Mouse (Mus musculus) left cerebral cortex, postnatal 10 days (tissue): ENCODE measurements around the gene Trappc10. TPM values are rescaled to one million over a fixed set of nuclear protein-coding genes. Genes with fewer than 3 reads are reported as not detected.
"Not testable (repeated sequence)": the region's sequence is repeated elsewhere in the genome, so short reads cannot be mapped to it uniquely, and the experiment has no call there.

Source experiments
- DNase-seq, 2 experiments: peaks; one replicate each; pipeline ENCODE4 v3.0.0; 2021 to 2022; ENCODE audit warnings: low spot score in 2 of 2, mixed read lengths in 1 of 2; ENCODE audit errors: extremely low spot score in 1 of 2
- intact Hi-C: fragments of 180-260 bp; cut with DNase I; formaldehyde crosslinking; loops from one replicate; pipeline ENCODE4 v1.15.1; 2025
- total RNA-seq, 2 experiments: library from RNA; stranded (reverse); gene quantifications; 2 replicates each; pipeline ENCODE4 v1.2.3; 2021

Trappc10 gene
- total RNA-seq, 2 experiments from 2014 or later: 81.8 to 84.3 TPM

GRCm38 (mm10) chr10:78221315-78221714 is 23.1 kb downstream of the Trappc10 start:
- intact Hi-C loops: no loop called here
- no peak for DNase-seq

GRCm38 (mm10) chr10:78219528-78219927 is 24.9 kb downstream of the Trappc10 start:
- intact Hi-C loops: no loop called here
- DNase-seq: no peak

GRCm38 (mm10) chr10:78218576-78218975 is 25.9 kb downstream of the Trappc10 start:
- DNase-seq: no peak
- intact Hi-C loops: no loop called here

GRCm38 (mm10) chr10:78216376-78217083 is 27.9 kb downstream of the Trappc10 start:
- DNase-seq: no peak
- intact Hi-C loops: no loop called here

DNA sequence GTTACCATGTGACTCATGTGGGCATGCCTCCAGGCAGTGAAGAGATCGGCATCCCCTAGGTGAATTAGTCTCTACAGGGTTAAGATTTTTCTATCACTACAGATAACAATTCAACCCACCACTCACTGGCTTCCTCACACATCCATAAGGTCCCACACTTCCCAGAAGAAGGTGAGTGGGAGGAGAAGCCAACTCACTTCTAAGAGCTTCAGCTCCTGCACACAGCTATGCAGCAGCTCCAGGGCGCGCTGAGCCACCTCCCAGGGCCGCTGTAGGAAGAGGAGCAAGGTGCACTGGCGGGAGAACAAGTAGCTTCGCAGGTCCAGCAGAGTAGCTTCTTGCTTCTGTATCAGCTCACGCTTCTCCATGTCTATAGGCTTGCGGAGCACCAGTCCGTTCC is 30.1 kb downstream of the Trappc10 start:
- no peak for DNase-seq
- intact Hi-C loops: no loop called here

GRCm38 (mm10) chr10:78211311-78211710 is 33.1 kb downstream of the Trappc10 start:
- intact Hi-C loops: no loop called here
- DNase-seq: no peak

- intact Hi-C loops: no loop called here
- DNase-seq: no peak
These were observed 43.3 kb downstream of the Trappc10 start for GRCm38 (mm10) chr10:78201182-78201581.

DNA sequence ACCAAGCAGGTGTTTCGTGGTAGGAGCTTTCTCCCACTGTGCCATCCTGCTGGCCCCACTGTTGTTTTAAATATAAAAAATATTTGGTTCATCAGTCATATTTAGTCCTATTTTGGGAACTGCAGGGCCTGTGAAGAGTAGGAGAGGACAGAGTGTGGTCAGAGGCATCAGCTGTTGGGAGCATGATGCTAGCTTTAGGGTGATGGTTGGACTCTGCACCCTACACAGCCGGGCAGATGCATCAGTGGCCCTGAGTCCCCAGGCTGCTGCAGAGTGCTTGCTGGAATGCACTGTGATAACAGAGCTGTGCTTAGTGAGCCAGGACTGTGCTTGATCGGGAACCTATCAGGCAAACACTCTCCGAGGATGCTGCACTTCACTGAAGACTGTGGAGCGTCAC is 51.5 kb downstream of the Trappc10 start:
- DNase-seq: no peak
- intact Hi-C loops: loop anchor here (5.0 kb wide), 1 partner anchor 209 kb away; no protein-coding TSS in a partner anchor

DNA sequence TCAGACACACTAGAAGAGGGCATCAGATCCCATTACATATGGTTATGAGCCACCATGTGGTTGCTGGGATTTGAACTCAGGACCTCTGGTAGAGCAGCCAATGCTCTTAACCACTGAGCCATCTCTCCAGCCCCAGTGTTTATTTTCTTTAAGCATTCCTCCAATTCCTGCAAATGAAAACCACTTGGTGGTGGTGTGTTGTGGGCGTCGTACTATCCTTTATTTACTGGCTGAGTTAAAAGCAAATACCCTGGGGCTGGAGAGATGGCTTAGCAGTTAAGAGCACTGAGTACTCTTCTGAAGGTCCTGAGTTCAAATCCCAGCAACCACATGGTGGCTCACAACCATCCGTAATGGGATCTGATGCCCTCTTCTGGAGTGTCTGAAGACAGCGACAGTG is 58.4 kb downstream of the Trappc10 start:
- intact Hi-C loops, DNase-seq: not testable (repeated sequence)

DNA sequence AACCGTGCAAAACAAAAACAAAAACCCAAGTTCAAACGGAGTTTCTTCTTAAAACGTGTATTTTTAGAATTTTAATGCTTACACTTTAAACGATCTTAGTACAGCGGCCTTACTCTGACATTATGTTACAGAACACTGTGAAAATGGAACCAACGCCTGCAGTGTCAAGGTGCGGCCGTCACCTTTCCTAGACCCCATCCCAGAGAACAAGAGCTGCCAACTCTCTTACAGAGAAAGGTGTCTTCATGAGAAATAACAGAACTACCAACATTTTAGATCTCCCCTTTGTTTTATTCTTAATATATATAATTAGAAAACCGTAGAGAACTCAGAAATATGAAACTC is 59.1 kb downstream of the Trappc10 start:
- no peak for DNase-seq
- intact Hi-C loops: no loop called here

- DNase-seq: peak; percentile 83 to 93
- intact Hi-C loops: no loop called here
These were observed 59.7 kb downstream of the Trappc10 start, which contains the start of gene Pwp2 for GRCm38 (mm10) chr10:78184531-78185380. TSS of gene Pwp2 (minus strand) at chr10:78185149.

DNA sequence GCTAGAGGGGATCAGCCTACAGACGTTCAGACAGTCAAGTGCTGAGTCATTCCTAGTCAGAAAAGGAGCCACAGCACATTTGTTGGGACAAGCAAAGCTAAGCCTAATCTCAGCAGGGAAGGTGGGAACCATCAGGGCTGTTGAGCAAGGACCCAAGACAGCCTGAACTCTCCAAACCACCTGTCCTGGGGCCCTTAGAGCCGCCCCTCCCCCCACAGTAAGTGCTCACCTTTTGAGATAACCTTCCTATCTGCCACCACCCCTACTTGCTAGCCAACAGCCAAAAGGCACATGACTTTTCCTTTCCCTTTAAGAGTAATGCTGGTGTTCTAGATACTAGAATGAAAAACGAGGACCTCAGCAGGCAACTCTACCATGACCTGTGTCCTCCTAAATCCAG is 60.9 kb downstream of the Trappc10 start:
- intact Hi-C loops: no loop called here
- DNase-seq: no peak

- peak in 1 of 2 experiments; percentile 22 for DNase-seq
- intact Hi-C loops: no loop called here
These were observed 62.1 kb downstream of the Trappc10 start for GRCm38 (mm10) chr10:78182321-78182720.

DNA sequence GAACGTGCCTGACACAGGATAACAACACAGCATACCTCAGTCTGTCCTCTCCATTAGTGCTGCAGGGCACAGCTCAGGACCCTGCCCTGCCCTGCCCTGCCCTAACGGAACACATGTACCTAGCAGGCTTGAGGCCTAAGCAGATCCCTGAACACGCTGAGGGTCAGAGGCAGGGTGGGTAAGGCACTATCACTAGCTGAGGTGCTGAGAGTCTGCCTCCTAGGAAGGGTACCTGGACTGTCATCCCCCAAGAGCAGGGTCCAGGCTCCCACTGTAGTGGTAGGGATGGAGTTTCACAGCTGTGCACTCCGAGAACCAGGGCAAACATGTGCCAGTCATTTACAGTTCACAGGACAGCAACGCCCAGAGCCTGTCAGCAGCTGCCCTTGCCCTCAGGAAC is 70.0 kb downstream of the Trappc10 start:
- intact Hi-C loops: no loop called here
- peak in 1 of 2 experiments; percentile 11 for DNase-seq

GRCm38 (mm10) chr10:78171581-78171980 is 72.9 kb downstream of the Trappc10 start:
- peak in 1 of 2 experiments; percentile 16 for DNase-seq
- intact Hi-C loops: no loop called here

GRCm38 (mm10) chr10:78171057-78171456 is 73.4 kb downstream of the Trappc10 start:
- intact Hi-C loops: no loop called here
- DNase-seq: peak in 1 of 2 experiments; percentile 15

DNA sequence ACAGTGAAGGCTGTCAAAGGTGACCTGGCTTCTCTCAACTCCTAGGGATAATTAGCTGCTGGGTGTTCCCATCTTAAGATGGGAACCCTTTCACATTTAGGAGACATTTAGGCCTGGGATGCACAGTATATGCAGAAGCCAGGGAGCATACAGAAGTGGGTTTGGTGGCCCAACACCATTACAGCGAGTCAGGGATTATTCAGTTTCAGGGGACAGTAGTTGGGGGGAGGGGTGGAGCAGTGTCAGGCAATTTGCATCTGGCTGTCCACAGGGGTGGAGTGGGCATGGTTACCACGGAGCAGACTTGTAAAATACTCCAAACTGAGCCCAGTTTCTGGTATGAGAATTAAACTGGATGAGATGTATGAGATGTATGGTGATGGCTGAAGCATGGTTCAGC is 74.0 kb downstream of the Trappc10 start:
- DNase-seq: peak in 1 of 2 experiments; percentile 36
- intact Hi-C loops: no loop called here

DNA sequence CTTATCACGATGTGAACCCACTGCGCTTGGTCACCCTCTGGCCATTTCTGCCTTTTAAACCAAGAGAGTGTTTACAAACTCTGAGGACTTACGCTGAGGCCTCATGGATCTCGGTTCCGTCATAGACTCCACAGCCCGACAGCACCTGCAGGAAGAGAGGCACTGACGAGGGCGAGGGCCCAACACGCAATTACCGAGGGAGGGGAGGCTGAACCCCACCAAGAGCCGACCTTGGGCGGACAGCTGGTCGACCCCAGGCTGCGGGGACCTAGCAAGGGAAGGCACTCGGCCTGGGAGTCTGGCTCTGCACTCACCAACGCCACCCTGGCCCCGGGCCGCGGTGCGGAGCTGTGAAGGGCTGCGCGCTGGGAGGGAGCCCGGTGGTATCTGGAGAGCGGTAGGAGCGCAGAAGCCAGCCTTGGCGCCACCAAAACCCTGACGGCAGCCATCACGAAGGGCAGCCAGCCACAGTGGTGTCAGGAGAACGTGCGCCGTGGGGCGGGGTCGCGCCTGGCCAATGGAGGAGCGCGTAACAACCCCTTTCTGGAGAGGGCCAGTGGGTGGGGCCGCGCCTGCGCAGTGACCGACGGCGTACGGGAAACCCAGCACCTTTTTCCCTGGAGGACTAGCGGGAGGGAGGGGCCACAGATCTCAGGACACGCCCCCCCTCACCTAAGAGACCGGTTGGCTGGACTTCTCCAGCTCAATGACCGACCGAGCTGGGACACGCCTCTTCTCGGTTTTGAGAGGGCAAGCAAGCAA is 75.0 kb downstream of the Trappc10 start, which contains the start of gene D10Jhu81e:
Gene D10Jhu81e (minus strand): TSS at position 502 of the 762 bp plus-strand sequence.
- DNase-seq: peak; percentile 99 to 100
- intact Hi-C loops: no loop called here

DNA sequence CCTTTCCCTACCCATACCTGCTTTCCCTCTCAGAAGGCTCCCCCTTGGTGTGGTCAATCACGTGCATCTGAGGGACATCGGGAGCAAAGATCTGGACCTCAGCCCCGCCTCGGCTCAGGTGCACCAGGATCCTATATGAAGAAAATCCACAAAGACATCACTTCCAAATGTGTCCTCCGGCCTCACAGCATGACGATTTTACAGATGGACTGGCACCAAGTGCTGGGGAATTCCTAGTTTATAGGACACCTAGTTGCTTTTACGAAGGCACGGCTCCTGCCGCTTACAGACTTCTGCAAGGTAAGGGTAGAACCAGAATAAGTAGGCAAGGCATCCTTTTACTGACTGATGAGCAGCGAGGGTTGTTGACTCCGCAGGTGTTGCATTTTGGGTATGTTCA is 75.6 kb downstream of the Trappc10 start:
- intact Hi-C loops: no loop called here

More for the DNA sequence above, 75.6 kb downstream of the Trappc10 start:
- DNase-seq: peak in 1 of 2 experiments; percentile 19
